Mouse (Mus musculus): Measurements from ENCODE around the gene Taf1d. TPM values are rescaled to one million over a fixed set of nuclear protein-coding genes. Genes with fewer than 3 reads are reported as not detected.

The Taf1d gene
- polyA plus RNA-seq, 2 experiments = 29.6 to 57.4 TPM

DNA sequence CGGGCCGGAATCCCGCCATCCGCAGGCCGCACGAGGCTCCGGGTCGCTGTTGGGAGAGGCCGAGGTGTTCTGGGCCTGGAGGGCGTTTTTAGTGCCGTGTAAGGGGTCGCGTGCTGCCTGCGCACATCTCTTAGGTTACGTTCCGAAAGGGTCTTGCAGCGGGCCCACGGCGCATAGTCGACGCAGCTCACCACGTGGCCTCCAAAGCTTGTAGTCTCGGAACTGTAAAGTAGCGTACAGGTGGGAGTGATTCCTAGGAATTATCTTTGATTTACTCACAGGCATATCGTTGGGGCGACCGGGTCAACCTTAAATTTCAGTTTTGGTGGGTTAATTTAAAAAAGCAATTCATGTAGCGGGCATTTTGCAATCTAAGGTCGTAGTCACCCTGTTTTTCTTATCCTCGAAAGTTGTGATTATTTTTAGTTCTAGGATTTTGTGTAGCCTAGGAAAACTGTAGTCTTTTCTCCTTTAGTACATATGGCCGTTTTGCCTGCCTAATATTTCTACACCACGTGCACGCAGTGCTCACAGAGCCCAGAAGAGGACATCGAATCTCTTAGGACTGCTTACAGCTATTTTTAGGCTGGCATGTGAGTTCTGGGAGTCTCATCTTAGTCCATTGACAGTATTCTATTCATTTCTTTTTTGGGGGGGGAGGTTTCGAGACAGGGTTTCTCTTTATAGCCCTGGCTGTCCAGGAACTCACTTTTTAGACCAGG is 545 bp downstream of the Taf1d start, which contains the start of gene 4931406C07Rik:
Gene 4931406C07Rik (minus strand): TSS at position 51 of the 722 bp plus-strand sequence.
- no peak for ATAC-seq (ENCODE audit: insufficient read depth)
- no peaks in the 10 kb centered on the region for H3K9me3 ChIP-seq (ENCODE audit: control insufficient read depth, low read length)
- under 1% methylated on average over 35 of the region's 35 CpGs for whole genome bisulfite sequencing (ENCODE audit: insufficient replicate concordance)
- peak within 1 kb of the TSS; percentile 83 for H3K4me2 ChIP-seq (ENCODE audit: low read depth)
- peaks cover 34% of the 10 kb centered on the region for H3K36me3 ChIP-seq (replicated peaks; ENCODE audit: control insufficient read depth, insufficient read depth, low read depth)
- H3K4me1 ChIP-seq (replicated peaks; ENCODE audit: control insufficient read depth in 2 of 2, insufficient read depth in 2 of 2, low read length in 1 of 2) = peaks cover 5 to 18% of the 10 kb centered on the region in 2 experiments
- peak within 1 kb of the TSS; percentile 78 for H3K9ac ChIP-seq (replicated peaks)
- H3K27me3 ChIP-seq (ENCODE audit: control insufficient read depth, insufficient read depth, low read length) = no peaks in the 10 kb centered on the region
- H3K27ac ChIP-seq = peak within 1 kb of the TSS; percentile 44
- no peak for DNase-seq (ENCODE audit: low read depth in 3 of 3, low spot score in 3 of 3)
- TF ChIP-seq CTCF (IDR thresholded peaks at IDR 0.05; ENCODE audit: low read depth) (peak; percentile 7; the same call in 1 of the 2 replicates), EP300 (IDR thresholded peaks at IDR 0.05; ENCODE audit: low read depth) (no peak)
- H3K4me3 ChIP-seq (ENCODE audit: insufficient read depth in 1 of 2, low read depth in 2 of 2, low read length in 2 of 2) = peak within 1 kb of the TSS; percentile 71 to 72

DNA sequence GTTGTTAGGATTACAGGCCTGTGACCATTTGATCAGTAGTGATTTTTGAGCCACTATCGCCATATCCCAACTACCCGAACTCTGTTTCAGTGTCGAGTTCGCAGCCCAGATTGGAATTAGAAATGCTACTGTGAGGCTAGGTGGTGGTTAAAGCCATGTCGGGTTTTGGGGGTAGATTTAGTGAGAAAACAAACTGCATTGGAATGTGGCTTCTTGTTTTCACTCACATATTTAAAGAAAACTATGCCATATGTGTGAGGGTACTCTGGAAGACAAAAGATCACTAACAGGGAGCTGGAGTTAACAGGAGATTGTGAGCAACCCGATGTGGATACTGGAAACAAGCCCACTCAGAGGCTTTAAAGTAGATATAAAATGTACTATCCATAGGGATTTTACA is 1.2 kb downstream of the Taf1d start:
- H3K4me3 ChIP-seq (ENCODE audit: insufficient read depth in 1 of 2, low read depth in 2 of 2, low read length in 2 of 2) = peak overlapping the region; percentile 71 to 72
- H3K36me3 ChIP-seq (replicated peaks; ENCODE audit: control insufficient read depth, insufficient read depth, low read depth) = peaks cover 41% of the 10 kb centered on the region
- ATAC-seq (ENCODE audit: insufficient read depth) = no peak
- peak overlapping the region; percentile 83 for H3K4me2 ChIP-seq (ENCODE audit: low read depth)
- H3K4me1 ChIP-seq (replicated peaks; ENCODE audit: control insufficient read depth in 2 of 2, insufficient read depth in 2 of 2, low read length in 1 of 2) = peaks cover 5 to 18% of the 10 kb centered on the region in 2 experiments
- no peak for TF ChIP-seq EP300 (IDR thresholded peaks at IDR 0.05; ENCODE audit: low read depth)
- no peak for TF ChIP-seq CTCF (IDR thresholded peaks at IDR 0.05; ENCODE audit: low read depth)
- no peaks in the 10 kb centered on the region for H3K9me3 ChIP-seq (ENCODE audit: control insufficient read depth, low read length)
- H3K27ac ChIP-seq = no peak overlapping the region; the same call in 1 of the 2 replicates
- 3% methylated on average over 6 of the region's 6 CpGs for WGBS (ENCODE audit: insufficient replicate concordance)
- DNase-seq (ENCODE audit: low read depth in 3 of 3, low spot score in 3 of 3) = no peak
- H3K27me3 ChIP-seq (ENCODE audit: control insufficient read depth, insufficient read depth, low read length) = no peaks in the 10 kb centered on the region
- peak overlapping the region; percentile 78 for H3K9ac ChIP-seq (replicated peaks)

DNA sequence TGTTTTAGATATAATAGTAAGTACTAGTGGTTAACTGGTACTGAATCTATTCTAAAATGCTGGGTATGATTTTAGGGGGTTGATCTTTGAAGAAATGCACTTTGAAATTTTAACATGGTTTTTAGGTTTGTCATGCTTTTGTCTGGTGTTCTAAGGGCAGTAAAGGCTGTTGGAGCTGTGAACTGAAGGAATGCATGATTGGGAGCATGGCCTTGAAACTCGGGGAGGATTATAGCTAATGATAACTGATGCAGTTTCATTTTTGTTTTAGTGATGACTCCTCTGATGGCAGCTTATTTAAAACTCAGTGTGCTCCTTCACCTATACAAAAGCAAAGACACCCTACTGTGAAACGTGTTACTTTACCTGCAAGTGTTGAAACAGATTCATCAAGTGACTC is 2.2 kb downstream of the Taf1d start:
- H3K36me3 ChIP-seq (replicated peaks; ENCODE audit: control insufficient read depth, insufficient read depth, low read depth) = peaks cover 47% of the 10 kb centered on the region
- ATAC-seq (ENCODE audit: insufficient read depth) = no peak

DNA sequence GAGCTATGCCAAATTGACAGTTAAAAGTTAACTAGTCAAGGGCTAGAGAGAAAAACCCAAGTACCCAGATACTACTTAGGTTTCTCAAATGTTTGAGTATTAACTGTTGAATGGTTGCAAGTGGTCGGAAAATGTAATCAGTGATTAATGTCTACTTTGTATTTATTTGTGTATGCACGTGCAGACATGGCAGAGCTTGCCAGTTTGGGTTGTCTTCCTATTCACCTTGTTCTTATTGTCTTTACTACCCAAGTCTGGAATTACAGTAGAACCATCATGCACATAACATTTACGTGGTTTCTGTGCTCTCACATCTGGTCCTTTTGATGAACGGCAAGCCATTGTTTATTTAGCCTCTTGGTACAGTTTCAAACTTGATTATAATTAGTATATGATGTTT is 3.4 kb downstream of the Taf1d start:
- Histone ChIP-seq H3K9ac (replicated peaks) (no peak overlapping the region), H3K9me3 (ENCODE audit: control insufficient read depth, low read length) (no peaks in the 10 kb centered on the region), H3K27ac (no peak overlapping the region), H3K4me1 (replicated peaks; ENCODE audit: control insufficient read depth in 2 of 2, insufficient read depth in 2 of 2, low read length in 1 of 2) (peaks cover 5 to 18% of the 10 kb centered on the region in 2 experiments), H3K4me3 (ENCODE audit: insufficient read depth in 1 of 2, low read depth in 2 of 2, low read length in 2 of 2) (peak overlapping the region in 1 of 2 experiments; percentile 27; a peak in 1 of 4 replicates), H3K36me3 (replicated peaks; ENCODE audit: control insufficient read depth, insufficient read depth, low read depth) (peaks cover 59% of the 10 kb centered on the region), H3K27me3 (ENCODE audit: control insufficient read depth, insufficient read depth, low read length) (no peaks in the 10 kb centered on the region), H3K4me2 (ENCODE audit: low read depth) (peak overlapping the region; percentile 83)
- ATAC-seq (ENCODE audit: insufficient read depth) = no peak
- TF ChIP-seq EP300 (IDR thresholded peaks at IDR 0.05; ENCODE audit: low read depth) = no peak
- no peak for TF ChIP-seq CTCF (IDR thresholded peaks at IDR 0.05; ENCODE audit: low read depth)
- DNase-seq (ENCODE audit: low read depth in 3 of 3, low spot score in 3 of 3) = no peak
- WGBS (ENCODE audit: insufficient replicate concordance) = 56% methylated on average over 4 of the region's 4 CpGs

More for the DNA sequence above, 2.2 kb downstream of the Taf1d start:
- Histone ChIP-seq H3K9ac (replicated peaks) (no peak overlapping the region), H3K4me1 (replicated peaks; ENCODE audit: control insufficient read depth in 2 of 2, insufficient read depth in 2 of 2, low read length in 1 of 2) (peaks cover 5 to 18% of the 10 kb centered on the region in 2 experiments), H3K4me2 (ENCODE audit: low read depth) (peak overlapping the region; percentile 83), H3K27ac (no peak overlapping the region), H3K9me3 (ENCODE audit: control insufficient read depth, low read length) (no peaks in the 10 kb centered on the region), H3K4me3 (ENCODE audit: insufficient read depth in 1 of 2, low read depth in 2 of 2, low read length in 2 of 2) (no peak overlapping the region; a peak in 2 of 4 replicates), H3K27me3 (ENCODE audit: control insufficient read depth, insufficient read depth, low read length) (no peaks in the 10 kb centered on the region)
- no peak for TF ChIP-seq EP300 (IDR thresholded peaks at IDR 0.05; ENCODE audit: low read depth)
- no peak for TF ChIP-seq CTCF (IDR thresholded peaks at IDR 0.05; ENCODE audit: low read depth)
- WGBS (ENCODE audit: insufficient replicate concordance) = 26% methylated on average over 2 of the region's 2 CpGs
- DNase-seq (ENCODE audit: low read depth in 3 of 3, low spot score in 3 of 3) = no peak

DNA sequence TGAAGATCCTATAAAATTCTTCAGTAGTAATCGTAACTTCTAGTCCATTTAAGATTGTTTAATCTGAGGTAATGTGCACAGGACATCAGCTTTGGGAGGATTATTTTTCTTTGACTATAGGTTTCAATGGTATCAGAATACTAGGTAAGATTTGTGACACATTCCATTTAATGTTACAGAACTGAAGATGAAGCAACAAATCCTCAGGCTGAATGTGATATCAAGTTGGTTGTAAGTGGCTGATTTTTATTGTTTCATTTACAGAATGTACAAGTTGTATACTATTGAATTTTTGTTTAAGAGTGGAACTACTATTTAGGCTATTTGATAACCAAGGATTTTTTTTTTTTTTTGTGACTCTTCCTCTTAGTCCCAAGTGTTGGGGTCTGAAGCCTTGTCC is 4.2 kb downstream of the Taf1d start:
- no peak for ATAC-seq (ENCODE audit: insufficient read depth)
- no peak overlapping the region for H3K4me2 ChIP-seq (ENCODE audit: low read depth)
- H3K9ac ChIP-seq (replicated peaks) = no peak overlapping the region
- no peaks in the 10 kb centered on the region for H3K27me3 ChIP-seq (ENCODE audit: control insufficient read depth, insufficient read depth, low read length)
- H3K4me1 ChIP-seq (replicated peaks; ENCODE audit: control insufficient read depth in 2 of 2, insufficient read depth in 2 of 2, low read length in 1 of 2) = peaks cover 5 to 15% of the 10 kb centered on the region in 2 experiments
- H3K27ac ChIP-seq = no peak overlapping the region
- H3K9me3 ChIP-seq (ENCODE audit: control insufficient read depth, low read length) = no peaks in the 10 kb centered on the region
- TF ChIP-seq EP300 (IDR thresholded peaks at IDR 0.05; ENCODE audit: low read depth) (no peak), CTCF (IDR thresholded peaks at IDR 0.05; ENCODE audit: low read depth) (no peak)
- DNase-seq (ENCODE audit: low read depth in 3 of 3, low spot score in 3 of 3) = no peak
- WGBS (ENCODE audit: insufficient replicate concordance) = 67% methylated on average over 1 of the region's 1 CpGs
- no peak overlapping the region for H3K4me3 ChIP-seq (ENCODE audit: insufficient read depth in 1 of 2, low read depth in 2 of 2, low read length in 2 of 2)
- H3K36me3 ChIP-seq (replicated peaks; ENCODE audit: control insufficient read depth, insufficient read depth, low read depth) = peaks cover 66% of the 10 kb centered on the region

Data from liver, embryonic 14.5 days (tissue).